Mouse (Mus musculus): ENCODE measurements around the gene Sigmar1.
"Not testable (repeated sequence)": the region's sequence is repeated elsewhere in the genome, so short reads cannot be mapped to it uniquely, and the experiment has no call there.

DNA sequence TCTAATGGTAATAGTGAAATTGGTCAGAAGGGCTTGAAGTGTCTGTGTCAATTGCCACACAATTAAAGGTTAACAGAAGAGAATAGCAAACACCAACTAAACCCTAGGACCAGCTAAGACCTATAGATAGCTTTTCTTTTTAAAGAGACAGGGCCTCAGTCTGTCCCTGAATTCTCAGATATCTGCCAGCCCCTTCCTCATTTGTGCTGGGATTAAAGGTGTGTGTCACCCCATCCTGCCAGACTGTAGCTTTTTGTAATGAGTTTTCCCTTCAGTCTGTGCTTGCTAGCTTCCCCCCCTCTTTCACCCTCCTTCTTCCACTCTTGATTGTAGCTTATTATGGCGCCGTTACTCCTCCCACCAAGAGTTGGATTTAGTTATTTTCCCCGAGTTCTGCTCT, 27.2 kb upstream of the Sigmar1 start:
- TF ChIP-seq CTCF (IDR thresholded peaks at IDR 0.05; ENCODE audit: control insufficient read depth, insufficient read depth, insufficient replicate concordance, low read depth, low read length); POLR2A (IDR thresholded peaks at IDR 0.05; ENCODE audit: control insufficient read depth, low read depth, low read length): not testable (repeated sequence)

All from testis, adult 2 months (tissue).